Mouse (Mus musculus) kidney, postnatal 25 days (tissue): ENCODE results near the gene Bicd1.
"Not testable (repeated sequence)": the region's sequence is repeated elsewhere in the genome, so short reads cannot be mapped to it uniquely, and the experiment has no call there.

Experiments used
- DNase-seq, 2 experiments: peaks; one replicate each; pipeline ENCODE4 v3.0.0; 2021; ENCODE audit warnings: mixed read lengths in 2 of 2

Bicd1 gene

GRCm38 (mm10) chr6:149408833-149409332, at the start of gene Bicd1:
Gene Bicd1, plus strand, starts transcription at chr6:149408886.
- peak; percentile 74 to 90 for DNase-seq

GRCm38 (mm10) chr6:149362533-149362932, 46.2 kb upstream of the Bicd1 start:
- DNase-seq = not testable (repeated sequence)

- DNase-seq = not testable (repeated sequence)
Measured at GRCm38 (mm10) chr6:149365975-149366374, 42.7 kb upstream of the Bicd1 start.

GRCm38 (mm10) chr6:149366403-149366802, 42.3 kb upstream of the Bicd1 start:
- DNase-seq = no peak

GRCm38 (mm10) chr6:149374986-149375457, 33.7 kb upstream of the Bicd1 start:
- DNase-seq = peak; percentile 86 to 88

- DNase-seq = peak; percentile 12 to 46
Measured at GRCm38 (mm10) chr6:149383531-149383930, 25.2 kb upstream of the Bicd1 start.

- peak in 1 of 2 experiments; percentile 40 for DNase-seq
Measured at GRCm38 (mm10) chr6:149386389-149386788, 22.3 kb upstream of the Bicd1 start.

- DNase-seq = not testable (repeated sequence)
Measured at GRCm38 (mm10) chr6:149389626-149390025, 19.1 kb upstream of the Bicd1 start.

GRCm38 (mm10) chr6:149399396-149399795, 9.3 kb upstream of the Bicd1 start:
- DNase-seq = no peak

GRCm38 (mm10) chr6:149409341-149409740, 655 bp downstream of the Bicd1 start:
- DNase-seq = peak in 1 of 2 experiments; percentile 5

GRCm38 (mm10) chr6:149409845-149410244, 1.2 kb downstream of the Bicd1 start:
- DNase-seq = no peak

GRCm38 (mm10) chr6:149413256-149413655, 4.6 kb downstream of the Bicd1 start:
- DNase-seq = no peak

- DNase-seq = no peak
Measured at GRCm38 (mm10) chr6:149424748-149425147, 16.1 kb downstream of the Bicd1 start.

- DNase-seq = no peak
Measured at GRCm38 (mm10) chr6:149439140-149439539, 30.5 kb downstream of the Bicd1 start.

GRCm38 (mm10) chr6:149442884-149443283, 34.2 kb downstream of the Bicd1 start:
- no peak for DNase-seq

GRCm38 (mm10) chr6:149445854-149446253, 37.2 kb downstream of the Bicd1 start:
- DNase-seq = no peak

GRCm38 (mm10) chr6:149457324-149457723, 48.6 kb downstream of the Bicd1 start:
- no peak for DNase-seq

GRCm38 (mm10) chr6:149460971-149461370, 52.3 kb downstream of the Bicd1 start:
- DNase-seq = no peak

- no peak for DNase-seq
Measured at GRCm38 (mm10) chr6:149471477-149471876, 62.8 kb downstream of the Bicd1 start.

- DNase-seq = not testable (repeated sequence)
Measured at GRCm38 (mm10) chr6:149472441-149472840, 63.8 kb downstream of the Bicd1 start.

GRCm38 (mm10) chr6:149481868-149482267, 73.2 kb downstream of the Bicd1 start:
- not testable (repeated sequence) for DNase-seq

GRCm38 (mm10) chr6:149494662-149495061, 86.0 kb downstream of the Bicd1 start:
- DNase-seq = no peak

GRCm38 (mm10) chr6:149495925-149496324, 87.2 kb downstream of the Bicd1 start:
- no peak for DNase-seq

- peak; percentile 68 to 80 for DNase-seq
Measured at GRCm38 (mm10) chr6:149565720-149566498, 157.2 kb downstream of the Bicd1 start.
